Mouse (Mus musculus) brain, embryonic 14.5 days (tissue): ENCODE data around the gene Abcg5.

Source experiments
- CTCF ChIP-seq: fragments of 200-500 bp; IDR thresholded peaks from 2 replicates; pipeline ENCODE4 v1.5.1; 2012; ENCODE audit warnings: inconsistent platforms, mild to moderate bottlenecking, moderate library complexity, borderline replicate concordance; ENCODE audit not compliant: insufficient read depth, insufficient read length; ENCODE audit errors: extremely low read depth
- POLR2A ChIP-seq: fragments of 200-500 bp; IDR thresholded peaks from 2 replicates; pipeline ENCODE4 v1.6.1; 2012; ENCODE audit warnings: mild to moderate bottlenecking, inconsistent platforms, borderline replicate concordance; ENCODE audit not compliant: poor library complexity, insufficient read depth, insufficient read length, severe bottlenecking; ENCODE audit errors: extremely low read depth

DNA sequence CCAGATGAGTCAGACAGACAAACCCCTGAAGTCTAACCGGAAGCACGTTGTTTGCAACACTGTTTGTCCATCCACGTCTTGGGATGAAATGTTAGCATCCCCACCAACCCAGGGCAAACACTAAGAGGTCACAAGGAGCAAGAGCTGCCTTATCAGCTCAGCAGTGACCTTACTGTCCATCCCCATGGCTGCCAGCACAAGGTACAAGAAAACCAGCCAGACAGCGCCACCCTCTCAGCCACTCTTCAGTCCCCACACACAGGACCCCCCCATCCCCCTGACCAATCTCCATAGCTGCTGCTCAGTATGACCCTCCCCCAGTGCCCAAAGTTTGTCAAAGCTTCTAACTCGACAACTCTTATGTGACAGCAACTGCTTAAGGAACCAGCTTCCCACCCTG is 34.6 kb upstream of the Abcg5 start:
- TF ChIP-seq CTCF: no peak
- no peak for TF ChIP-seq POLR2A
